Mouse (Mus musculus) left cerebral cortex, postnatal 25 days (tissue): ENCODE results near the gene Sec63. TPM values are rescaled to one million over a fixed set of nuclear protein-coding genes. Genes with fewer than 3 reads are reported as not detected.

Source experiments
- DNase-seq, 2 experiments: peaks; one replicate each; pipeline ENCODE4 v3.0.0; 2022; ENCODE audit warnings: low spot score in 2 of 2, mixed read lengths in 1 of 2
- intact Hi-C: fragments of 180-260 bp; cut with DNase I; formaldehyde crosslinking; loops from one replicate; pipeline ENCODE4 v1.15.1; 2025
- total RNA-seq, 2 experiments: library from RNA; stranded (reverse); gene quantifications; 2 replicates each; pipeline ENCODE4 v1.2.3; 2021

The Sec63 gene
- total RNA-seq, result 10 to 100 TPM; 48.5 to 56.6 TPM

- intact Hi-C loops, result no loop called here
- DNase-seq, result peak; percentile 98
Measured at GRCm38 (mm10) chr10:42760999-42761900, at the start of gene Sec63. Gene Sec63 (plus strand): TSS chr10:42761496.

DNA sequence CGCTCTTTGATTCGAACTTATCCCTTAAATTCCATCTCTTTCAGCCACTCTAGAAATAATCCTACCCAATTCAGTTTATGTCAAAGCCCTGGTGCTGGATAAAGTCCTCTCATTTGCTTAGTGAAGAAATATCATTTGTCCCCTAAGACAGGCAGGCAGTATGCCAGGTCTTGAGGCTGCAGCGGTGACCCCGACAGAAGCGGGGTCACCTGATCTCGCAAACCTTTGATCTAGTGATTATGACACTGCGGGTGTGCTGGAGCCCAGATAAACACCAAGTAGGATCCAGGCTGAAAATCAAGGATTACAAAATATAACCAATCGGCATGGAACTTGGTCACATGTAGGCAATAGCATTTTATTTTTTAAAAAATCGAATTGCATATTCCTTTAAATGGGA lies 46.6 kb upstream of the Sec63 start:
- intact Hi-C loops, result no loop called here
- DNase-seq, result no peak

DNA sequence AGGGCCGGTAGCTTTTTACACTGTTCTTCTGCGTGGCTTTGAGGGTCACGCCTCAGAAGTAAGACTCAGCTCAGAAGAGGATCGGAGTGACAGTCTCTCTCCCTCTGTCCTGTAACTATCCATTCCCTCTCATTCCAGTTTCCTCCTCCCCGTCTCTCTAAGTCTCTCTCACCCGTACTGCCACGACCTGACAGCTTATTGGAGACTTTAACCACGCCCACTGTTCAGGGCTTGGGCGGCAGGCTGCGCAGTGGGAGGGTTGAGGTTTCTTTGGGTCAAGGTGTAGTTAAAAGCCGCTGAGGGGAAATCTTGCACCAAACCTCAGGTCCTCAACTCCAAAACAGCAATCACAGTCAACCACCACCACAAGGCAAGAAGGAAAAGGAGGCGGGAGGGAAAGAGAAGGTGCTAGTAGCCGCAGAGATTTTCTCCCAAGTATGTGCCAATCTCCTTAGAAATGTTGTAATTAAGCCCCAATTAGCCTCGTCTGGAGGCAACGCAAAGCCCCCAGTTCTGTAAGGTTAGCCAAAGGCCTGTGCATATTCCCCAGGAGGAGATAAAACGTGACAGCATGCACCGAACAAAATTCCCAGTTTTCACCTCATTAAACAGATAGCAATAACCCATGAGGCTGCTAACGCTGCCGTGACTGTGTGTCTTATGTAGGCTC lies 45.8 kb upstream of the Sec63 start:
- intact Hi-C loops, result no loop called here
- no peak for DNase-seq

DNA sequence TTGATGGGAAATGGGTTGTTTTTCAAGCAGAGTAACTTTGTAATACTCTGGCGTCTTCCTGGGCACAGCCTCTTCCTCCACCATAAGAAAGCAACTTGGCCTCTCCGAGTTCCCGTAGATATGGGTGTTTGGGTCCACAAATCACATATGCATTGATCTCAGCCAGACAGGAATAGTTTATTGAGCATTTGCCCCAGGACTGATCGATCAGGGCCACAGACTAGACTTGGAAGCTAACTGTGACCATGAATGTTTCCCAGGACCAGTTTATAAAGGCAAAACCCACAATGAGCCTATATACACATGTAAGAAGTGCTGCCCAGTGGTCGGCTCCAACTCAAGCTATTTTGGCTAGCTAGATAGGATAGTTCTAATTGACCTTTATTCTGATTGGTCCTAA lies 39.2 kb upstream of the Sec63 start:
- no peak for DNase-seq
- intact Hi-C loops, result no loop called here

DNA sequence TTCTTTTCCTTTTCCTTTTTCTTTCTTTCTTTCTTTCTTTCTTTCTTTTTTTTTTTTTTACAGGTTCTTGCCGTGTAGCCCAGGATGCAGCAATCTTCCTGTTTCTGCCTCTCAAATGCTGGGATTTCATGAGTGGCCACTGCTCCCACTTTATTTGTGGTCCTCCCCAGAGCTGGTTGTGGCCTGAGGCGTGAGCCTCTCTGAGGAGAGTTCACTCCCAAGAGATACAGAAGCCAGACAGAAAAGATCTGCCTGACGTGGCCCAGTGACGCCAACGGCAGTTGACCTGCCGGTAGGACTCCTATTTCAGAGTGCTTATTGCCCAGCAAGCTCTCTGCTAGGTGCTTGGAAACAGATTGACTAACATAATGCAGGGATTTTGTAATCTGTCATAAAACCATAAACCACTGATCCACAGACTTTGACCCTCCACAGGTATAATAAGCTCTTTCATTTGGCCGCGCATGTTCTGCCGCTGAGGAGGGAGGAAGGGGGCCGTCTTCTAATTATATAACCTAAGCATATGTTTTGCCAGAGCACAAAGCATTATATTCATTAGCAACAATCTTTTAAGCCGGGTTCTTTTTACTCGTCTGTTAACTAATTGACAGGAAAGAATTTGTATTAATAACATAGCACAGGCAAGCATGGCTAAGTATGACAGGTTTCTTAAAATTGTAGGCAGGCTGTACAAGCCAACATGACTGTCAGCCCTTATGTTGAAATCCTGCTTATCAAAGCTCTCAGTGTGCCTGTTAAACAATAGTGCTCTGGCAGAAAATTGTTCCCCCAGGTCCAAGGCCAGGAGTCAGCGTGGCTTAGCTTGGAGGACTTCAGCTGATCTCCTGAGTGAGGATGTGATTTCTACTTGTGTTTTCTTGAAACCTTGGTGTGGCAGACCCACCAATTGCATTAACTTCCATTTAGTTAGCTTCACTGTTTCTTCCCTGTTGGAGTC lies 37.7 kb upstream of the Sec63 start:
- no peak for DNase-seq
- intact Hi-C loops, result no loop called here

DNA sequence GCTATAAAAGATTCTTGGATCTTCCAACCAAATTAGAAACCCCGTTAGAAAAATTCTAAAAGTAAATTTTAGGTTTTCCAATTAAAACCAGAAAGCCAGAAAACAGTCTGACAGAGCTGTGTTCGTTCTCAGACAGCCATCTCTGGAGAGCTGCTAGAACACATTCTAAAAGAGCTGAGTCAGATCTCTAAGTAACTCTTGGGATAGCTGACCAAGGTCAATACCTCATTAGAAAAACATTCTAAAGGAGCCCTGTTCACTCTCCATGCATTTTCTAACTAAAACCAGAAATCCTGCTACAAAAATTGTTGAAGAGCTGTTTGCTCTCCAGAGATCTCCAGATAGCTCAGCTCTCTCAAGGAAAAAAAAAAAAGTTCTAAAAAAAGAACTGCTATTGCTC lies 31.7 kb upstream of the Sec63 start:
- DNase-seq, result no peak
- intact Hi-C loops, result loop anchor here (5.0 kb wide), 1 partner anchor 32 kb away; no protein-coding TSS in a partner anchor

DNA sequence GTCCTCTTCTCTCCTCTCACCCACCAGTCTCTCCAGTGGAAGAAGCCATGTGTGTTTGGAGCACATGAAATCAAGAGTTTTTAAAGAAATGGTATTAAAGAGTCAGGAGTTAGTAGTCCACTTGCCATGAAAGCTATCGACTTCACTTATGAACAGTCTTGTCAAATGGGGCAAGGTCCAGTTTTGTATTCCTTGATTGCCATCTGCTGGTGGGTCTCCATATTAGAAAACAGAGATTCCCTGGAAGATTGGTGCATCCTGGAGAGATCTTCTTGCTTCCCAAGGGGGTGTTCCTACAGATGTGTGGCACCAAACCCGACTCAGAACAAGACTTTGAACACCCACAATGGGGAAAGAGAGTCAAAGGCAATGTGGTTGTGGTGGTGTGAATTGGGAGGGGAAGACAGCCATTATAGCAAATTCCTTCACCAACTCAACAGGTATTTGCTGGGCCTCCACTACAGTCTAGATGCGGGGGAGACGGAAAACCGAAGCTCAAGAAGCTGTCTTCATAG lies 26.7 kb upstream of the Sec63 start:
- DNase-seq, result peak; percentile 36 to 53

GRCm38 (mm10) chr10:42751813-42752212 lies 9.5 kb upstream of the Sec63 start:
- DNase-seq, result no peak
- intact Hi-C loops, result no loop called here

More for the DNA sequence above, 26.7 kb upstream of the Sec63 start:
- intact Hi-C loops, result loop anchor here (2.0 to 5.0 kb wide), 2 partner anchors 37 to 426 kb away; no protein-coding TSS in a partner anchor

- no peak for DNase-seq
- intact Hi-C loops, result no loop called here
Measured at GRCm38 (mm10) chr10:42754341-42754740, 7.0 kb upstream of the Sec63 start.

- DNase-seq, result no peak
- intact Hi-C loops, result no loop called here
Measured at GRCm38 (mm10) chr10:42759741-42760140, 1.6 kb upstream of the Sec63 start.

- DNase-seq, result no peak
- intact Hi-C loops, result no loop called here
Measured at GRCm38 (mm10) chr10:42760329-42760728, 967 bp upstream of the Sec63 start.

DNA sequence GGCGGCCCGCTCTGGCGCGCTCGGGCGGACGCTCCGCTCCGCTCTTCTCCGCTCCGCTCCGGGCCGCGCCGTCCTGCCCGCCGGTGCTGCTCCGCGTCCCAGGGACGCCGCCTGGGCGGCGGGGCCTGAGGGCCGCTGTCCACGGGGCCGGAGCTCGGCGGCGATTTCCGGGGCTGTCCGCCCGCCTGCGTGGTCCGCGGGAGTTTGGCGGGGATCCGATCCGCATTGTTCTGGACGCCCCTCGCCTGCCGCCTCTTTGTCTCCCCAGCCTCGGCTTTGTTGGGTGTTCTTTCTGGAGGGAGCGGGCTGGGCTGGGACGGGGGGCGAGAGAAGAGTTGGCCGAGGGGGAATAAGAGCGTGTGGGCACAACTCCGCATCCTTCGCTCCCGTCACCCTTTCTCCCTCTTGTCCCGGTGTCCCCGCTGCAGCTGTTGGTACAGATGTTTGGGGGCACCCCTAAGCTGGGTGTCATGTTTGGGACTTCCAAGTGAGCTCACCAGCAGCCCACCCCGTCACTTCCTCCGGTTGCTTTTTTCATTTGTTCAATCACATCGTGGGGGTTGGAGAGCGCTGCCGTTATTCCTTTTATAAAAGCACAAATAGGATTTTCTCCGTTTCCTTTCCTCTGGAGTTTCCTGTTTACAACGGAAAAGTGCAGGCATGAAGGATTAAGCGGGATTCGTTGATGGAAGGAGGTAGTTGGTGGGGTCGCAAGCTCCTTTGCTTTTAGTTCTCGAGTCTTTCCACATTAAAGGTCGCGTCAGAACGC lies 789 bp downstream of the Sec63 start:
- DNase-seq, result peak; percentile 25 to 35
- intact Hi-C loops, result no loop called here

- intact Hi-C loops, result no loop called here
- DNase-seq, result peak; percentile 13 to 14
Measured at GRCm38 (mm10) chr10:42762670-42763058, 1.4 kb downstream of the Sec63 start.

DNA sequence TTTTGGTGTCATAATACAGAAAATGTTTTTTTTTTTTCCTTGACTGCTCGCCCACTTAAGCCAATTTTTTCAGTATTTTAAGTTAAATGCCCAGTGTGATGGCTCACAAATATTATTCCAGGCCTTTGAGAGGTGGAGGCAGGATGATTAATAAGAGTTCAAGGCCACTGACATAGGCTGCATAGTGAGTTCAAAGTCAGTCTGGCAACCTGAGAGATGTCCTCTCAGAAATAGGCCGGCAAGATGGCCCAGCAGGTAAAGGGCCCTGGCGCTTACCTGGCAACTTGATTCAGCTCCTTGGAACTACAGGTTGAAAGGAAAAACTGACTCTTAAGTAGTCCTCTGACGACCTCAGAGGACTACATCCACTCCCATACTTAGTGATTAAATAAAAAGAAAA lies 1.9 kb downstream of the Sec63 start:
- intact Hi-C loops, result no loop called here
- no peak for DNase-seq

GRCm38 (mm10) chr10:42765344-42765743 lies 4.0 kb downstream of the Sec63 start:
- no peak for DNase-seq
- intact Hi-C loops, result no loop called here

GRCm38 (mm10) chr10:42775450-42775849 lies 14.2 kb downstream of the Sec63 start:
- no peak for DNase-seq
- intact Hi-C loops, result no loop called here

DNA sequence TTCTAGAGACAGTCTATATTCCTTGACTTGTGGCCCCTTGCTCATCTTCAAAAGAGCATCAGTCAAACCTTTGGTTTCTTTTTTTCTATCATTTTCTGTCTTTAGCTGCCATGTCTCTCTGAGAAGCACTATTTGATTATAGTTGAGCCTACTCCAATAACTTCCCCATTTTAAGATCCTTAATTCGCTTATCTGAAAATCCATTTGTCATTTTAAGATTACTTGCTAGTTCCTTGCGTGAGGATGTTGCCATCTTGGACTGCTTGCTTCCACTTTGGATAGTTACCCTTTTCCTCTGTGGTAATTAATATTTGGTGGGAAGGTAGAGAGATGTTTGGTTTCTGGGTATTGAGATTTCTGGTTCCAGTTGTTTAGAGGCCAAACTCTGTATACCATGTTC lies 19.5 kb downstream of the Sec63 start:
- DNase-seq, result no peak
- intact Hi-C loops, result no loop called here

- DNase-seq, result peak in 1 of 2 experiments; percentile 61
- intact Hi-C loops, result no loop called here
Measured at GRCm38 (mm10) chr10:42781672-42782071, 20.4 kb downstream of the Sec63 start.

DNA sequence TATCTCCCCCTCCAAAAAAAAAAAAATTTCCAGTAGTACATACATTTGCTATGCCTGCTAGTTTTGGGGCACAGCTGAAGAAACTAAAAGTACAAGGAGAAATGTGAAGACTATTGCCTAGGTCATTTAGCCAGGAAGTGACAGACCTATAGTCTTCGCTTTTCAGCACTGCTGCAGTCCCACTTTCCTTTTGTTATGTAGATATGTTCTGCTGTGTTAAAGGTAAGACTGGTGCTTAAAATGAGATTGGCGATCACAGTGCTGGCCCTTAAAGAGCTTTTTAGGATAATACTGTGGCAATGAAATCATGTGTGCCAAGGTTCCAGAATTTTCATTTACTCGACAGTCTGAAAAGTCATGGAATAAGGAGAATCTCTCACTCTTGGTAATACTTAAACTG lies 39.6 kb downstream of the Sec63 start:
- intact Hi-C loops, result no loop called here
- no peak for DNase-seq
